Mouse (Mus musculus): ENCODE data around the gene Eno3.

GRCm38 (mm10) chr11:70645461-70646258 is 11.3 kb upstream of the Eno3 start:
- TF ChIP-seq POLR2A (IDR thresholded peaks at IDR 0.05; ENCODE audit: insufficient read depth, low read length) (no peak), CTCF (IDR thresholded peaks at IDR 0.05; ENCODE audit: low read depth, low read length) (no peak)
